Mouse (Mus musculus): ENCODE results near the gene Olfr1058. TPM values are rescaled to one million over a fixed set of nuclear protein-coding genes. Genes with fewer than 3 reads are reported as not detected.

Olfr1058 gene
- polyA plus RNA-seq, 1 experiment from 2014 or later = not detected

Other genes starting within 250 kb of the Olfr1058 start
- not detected in 2 replicates for gene Olfr1040, start 241.8 kb downstream of the Olfr1058 start, polyA plus RNA-seq (2016; fragmentation: Nextera tagmentation; extraction: Ambion mirVana)
- gene Olfr1042, start 226.7 kb downstream of the Olfr1058 start, polyA plus RNA-seq (2016; fragmentation: Nextera tagmentation; extraction: Ambion mirVana) = not detected in 2 replicates
- not detected in 2 replicates for gene Olfr1043, start 221.0 kb downstream of the Olfr1058 start, polyA plus RNA-seq (2016; fragmentation: Nextera tagmentation; extraction: Ambion mirVana)
- not detected in 2 replicates for gene Olfr1044, start 210.7 kb downstream of the Olfr1058 start, polyA plus RNA-seq (2016; fragmentation: Nextera tagmentation; extraction: Ambion mirVana)
- not detected in 2 replicates for gene Olfr52, start 202.9 kb downstream of the Olfr1058 start, polyA plus RNA-seq (2016; fragmentation: Nextera tagmentation; extraction: Ambion mirVana)
- not detected in 2 replicates for gene Olfr1045, start 185.6 kb downstream of the Olfr1058 start, polyA plus RNA-seq (2016; fragmentation: Nextera tagmentation; extraction: Ambion mirVana)
- gene Olfr1046, start 169.2 kb downstream of the Olfr1058 start, polyA plus RNA-seq (2016; fragmentation: Nextera tagmentation; extraction: Ambion mirVana) = not detected in 2 replicates
- gene Olfr1047, start 157.2 kb downstream of the Olfr1058 start, polyA plus RNA-seq (2016; fragmentation: Nextera tagmentation; extraction: Ambion mirVana) = not detected in 2 replicates
- gene Olfr1048, start 148.3 kb downstream of the Olfr1058 start, polyA plus RNA-seq (2016; fragmentation: Nextera tagmentation; extraction: Ambion mirVana) = not detected in 2 replicates
- gene Olfr1049, start 130.2 kb downstream of the Olfr1058 start, polyA plus RNA-seq (2016; fragmentation: Nextera tagmentation; extraction: Ambion mirVana) = not detected in 2 replicates
- gene Olfr1051, start 109.5 kb downstream of the Olfr1058 start, polyA plus RNA-seq (2016; fragmentation: Nextera tagmentation; extraction: Ambion mirVana) = not detected in 2 replicates
- gene Olfr1052, start 96.1 kb downstream of the Olfr1058 start, polyA plus RNA-seq (2016; fragmentation: Nextera tagmentation; extraction: Ambion mirVana) = not detected in 2 replicates
- gene Olfr1053, start 73.3 kb downstream of the Olfr1058 start, polyA plus RNA-seq (2016; fragmentation: Nextera tagmentation; extraction: Ambion mirVana) = not detected in 2 replicates
- not detected in 2 replicates for gene Olfr1054, start 53.1 kb downstream of the Olfr1058 start, polyA plus RNA-seq (2016; fragmentation: Nextera tagmentation; extraction: Ambion mirVana)
- gene Olfr1055, start 38.3 kb downstream of the Olfr1058 start, polyA plus RNA-seq (2016; fragmentation: Nextera tagmentation; extraction: Ambion mirVana) = not detected in 2 replicates
- gene Olfr1056, start 26.1 kb downstream of the Olfr1058 start, polyA plus RNA-seq (2016; fragmentation: Nextera tagmentation; extraction: Ambion mirVana) = not detected in 2 replicates
- gene Olfr1057, start 10.2 kb downstream of the Olfr1058 start, polyA plus RNA-seq (2016; fragmentation: Nextera tagmentation; extraction: Ambion mirVana) = not detected in 2 replicates
- not detected in 2 replicates for gene Olfr1061, start 25.5 kb upstream of the Olfr1058 start, polyA plus RNA-seq (2016; fragmentation: Nextera tagmentation; extraction: Ambion mirVana)
- not detected in 2 replicates for gene Olfr1062, start 38.2 kb upstream of the Olfr1058 start, polyA plus RNA-seq (2016; fragmentation: Nextera tagmentation; extraction: Ambion mirVana)
- not detected in 2 replicates for gene Olfr1065, start 62.0 kb upstream of the Olfr1058 start, polyA plus RNA-seq (2016; fragmentation: Nextera tagmentation; extraction: Ambion mirVana)
- gene Olfr1066, start 67.7 kb upstream of the Olfr1058 start, polyA plus RNA-seq (2016; fragmentation: Nextera tagmentation; extraction: Ambion mirVana) = not detected in 2 replicates
- gene Olfr228, start 98.8 kb upstream of the Olfr1058 start, polyA plus RNA-seq (2016; fragmentation: Nextera tagmentation; extraction: Ambion mirVana) = not detected in 2 replicates
- not detected in 2 replicates for gene Olfr1076, start 119.9 kb upstream of the Olfr1058 start, polyA plus RNA-seq (2016; fragmentation: Nextera tagmentation; extraction: Ambion mirVana)
- not detected in 2 replicates for gene Olfr1079, start 153.9 kb upstream of the Olfr1058 start, polyA plus RNA-seq (2016; fragmentation: Nextera tagmentation; extraction: Ambion mirVana)
- not detected in 2 replicates for gene Olfr1080, start 169.7 kb upstream of the Olfr1058 start, polyA plus RNA-seq (2016; fragmentation: Nextera tagmentation; extraction: Ambion mirVana)
- gene Olfr1082, start 210.4 kb upstream of the Olfr1058 start, polyA plus RNA-seq (2016; fragmentation: Nextera tagmentation; extraction: Ambion mirVana) = not detected in 2 replicates